Mouse (Mus musculus): ENCODE data around the gene Zfp36. TPM values are rescaled to one million over a fixed set of nuclear protein-coding genes. Genes with fewer than 3 reads are reported as not detected.

Zfp36 gene
- polyA plus RNA-seq, 1 experiment = not detected

- TF ChIP-seq CTCF (IDR thresholded peaks at IDR 0.05; ENCODE audit: insufficient read depth, low read depth, low read length) = no peak
- no peak for TF ChIP-seq POLR2A (IDR thresholded peaks at IDR 0.05; ENCODE audit: insufficient read depth, low read depth, low read length)
- 94% methylated on average over 20 of the region's 20 CpGs for WGBS
- H3K4me1 ChIP-seq (ENCODE audit: control insufficient read depth, insufficient read depth, low read length) = no peaks in the 10 kb centered on the region; the same call in 1 of the 2 replicates
- H3K4me3 ChIP-seq (ENCODE audit: insufficient read depth, low read depth, low read length) = no peak overlapping the region
- no peak overlapping the region for H3K27ac ChIP-seq (ENCODE audit: insufficient read depth, low read depth, low read length)
These were observed 18.3 kb downstream of the Zfp36 start for GRCm38 (mm10) chr7:28361647-28362341.

- WGBS = 93% methylated on average over 6 of the region's 6 CpGs
- Histone ChIP-seq H3K4me1 (ENCODE audit: control insufficient read depth, insufficient read depth, low read length) (no peaks in the 10 kb centered on the region; the same call in 1 of the 2 replicates), H3K27ac (ENCODE audit: insufficient read depth, low read depth, low read length) (no peak overlapping the region)
These were observed 19.8 kb downstream of the Zfp36 start for GRCm38 (mm10) chr7:28360291-28360690.

GRCm38 (mm10) chr7:28359854-28360253 is 20.2 kb downstream of the Zfp36 start:
- no peak for TF ChIP-seq POLR2A (IDR thresholded peaks at IDR 0.05; ENCODE audit: insufficient read depth, low read depth, low read length)
- TF ChIP-seq CTCF (IDR thresholded peaks at IDR 0.05; ENCODE audit: insufficient read depth, low read depth, low read length) = no peak
- no peak overlapping the region for H3K27ac ChIP-seq (ENCODE audit: insufficient read depth, low read depth, low read length)
- H3K4me1 ChIP-seq (ENCODE audit: control insufficient read depth, insufficient read depth, low read length) = no peaks in the 10 kb centered on the region; the same call in 1 of the 2 replicates
- H3K4me3 ChIP-seq (ENCODE audit: insufficient read depth, low read depth, low read length) = no peak overlapping the region
- 86% methylated on average over 10 of the region's 10 CpGs for WGBS

More at GRCm38 (mm10) chr7:28360291-28360690, 19.8 kb downstream of the Zfp36 start:
- H3K4me3 ChIP-seq (ENCODE audit: insufficient read depth, low read depth, low read length) = no peak overlapping the region
- TF ChIP-seq POLR2A (IDR thresholded peaks at IDR 0.05; ENCODE audit: insufficient read depth, low read depth, low read length) (no peak), CTCF (IDR thresholded peaks at IDR 0.05; ENCODE audit: insufficient read depth, low read depth, low read length) (no peak)

- Histone ChIP-seq H3K27ac (ENCODE audit: insufficient read depth, low read depth, low read length) (no peak overlapping the region), H3K4me3 (ENCODE audit: insufficient read depth, low read depth, low read length) (no peak overlapping the region), H3K4me1 (ENCODE audit: control insufficient read depth, insufficient read depth, low read length) (no peaks in the 10 kb centered on the region; the same call in 1 of the 2 replicates)
- TF ChIP-seq CTCF (IDR thresholded peaks at IDR 0.05; ENCODE audit: insufficient read depth, low read depth, low read length) (no peak), POLR2A (IDR thresholded peaks at IDR 0.05; ENCODE audit: insufficient read depth, low read depth, low read length) (no peak)
- 47% methylated on average over 7 of the region's 7 CpGs for WGBS
These were observed 21.6 kb downstream of the Zfp36 start for GRCm38 (mm10) chr7:28358431-28358830.

GRCm38 (mm10) chr7:28357984-28358383 is 22.1 kb downstream of the Zfp36 start:
- no peak overlapping the region for H3K27ac ChIP-seq (ENCODE audit: insufficient read depth, low read depth, low read length)
- WGBS = 10% methylated on average over 5 of the region's 5 CpGs

GRCm38 (mm10) chr7:28356981-28357380 is 23.1 kb downstream of the Zfp36 start:
- H3K27ac ChIP-seq (ENCODE audit: insufficient read depth, low read depth, low read length) = no peak overlapping the region
- no peak for TF ChIP-seq POLR2A (IDR thresholded peaks at IDR 0.05; ENCODE audit: insufficient read depth, low read depth, low read length)
- no peak for TF ChIP-seq CTCF (IDR thresholded peaks at IDR 0.05; ENCODE audit: insufficient read depth, low read depth, low read length)

More at GRCm38 (mm10) chr7:28357984-28358383, 22.1 kb downstream of the Zfp36 start:
- Histone ChIP-seq H3K4me3 (ENCODE audit: insufficient read depth, low read depth, low read length) (no peak overlapping the region), H3K4me1 (ENCODE audit: control insufficient read depth, insufficient read depth, low read length) (no peaks in the 10 kb centered on the region; the same call in 1 of the 2 replicates)
- TF ChIP-seq CTCF (IDR thresholded peaks at IDR 0.05; ENCODE audit: insufficient read depth, low read depth, low read length) (no peak), POLR2A (IDR thresholded peaks at IDR 0.05; ENCODE audit: insufficient read depth, low read depth, low read length) (no peak)

GRCm38 (mm10) chr7:28355221-28355620 is 24.8 kb downstream of the Zfp36 start:
- H3K4me1 ChIP-seq (ENCODE audit: control insufficient read depth, insufficient read depth, low read length) = peaks cover 3% of the 10 kb centered on the region; the same call in 1 of the 2 replicates
- WGBS = 93% methylated on average over 3 of the region's 3 CpGs
- no peak overlapping the region for H3K27ac ChIP-seq (ENCODE audit: insufficient read depth, low read depth, low read length)
- TF ChIP-seq POLR2A (IDR thresholded peaks at IDR 0.05; ENCODE audit: insufficient read depth, low read depth, low read length) (no peak), CTCF (IDR thresholded peaks at IDR 0.05; ENCODE audit: insufficient read depth, low read depth, low read length) (no peak)
- no peak overlapping the region for H3K4me3 ChIP-seq (ENCODE audit: insufficient read depth, low read depth, low read length)

More at GRCm38 (mm10) chr7:28356981-28357380, 23.1 kb downstream of the Zfp36 start:
- Histone ChIP-seq H3K4me3 (ENCODE audit: insufficient read depth, low read depth, low read length) (no peak overlapping the region), H3K4me1 (ENCODE audit: control insufficient read depth, insufficient read depth, low read length) (no peaks in the 10 kb centered on the region; the same call in 1 of the 2 replicates)
- 5% methylated on average over 5 of the region's 5 CpGs for WGBS

- H3K4me1 ChIP-seq (ENCODE audit: control insufficient read depth, insufficient read depth, low read length) = peaks cover 7% of the 10 kb centered on the region
- H3K27ac ChIP-seq (ENCODE audit: insufficient read depth, low read depth, low read length) = no peak overlapping the region
- no peak overlapping the region for H3K4me3 ChIP-seq (ENCODE audit: insufficient read depth, low read depth, low read length)
- WGBS = 88% methylated on average over 3 of the region's 3 CpGs
- no peak for TF ChIP-seq POLR2A (IDR thresholded peaks at IDR 0.05; ENCODE audit: insufficient read depth, low read depth, low read length)
- TF ChIP-seq CTCF (IDR thresholded peaks at IDR 0.05; ENCODE audit: insufficient read depth, low read depth, low read length) = no peak
These were observed 25.5 kb downstream of the Zfp36 start for GRCm38 (mm10) chr7:28354596-28354995.

GRCm38 (mm10) chr7:28354113-28354581 is 25.9 kb downstream of the Zfp36 start:
- Histone ChIP-seq H3K4me3 (ENCODE audit: insufficient read depth, low read depth, low read length) (no peak overlapping the region), H3K27ac (ENCODE audit: insufficient read depth, low read depth, low read length) (no peak overlapping the region), H3K4me1 (ENCODE audit: control insufficient read depth, insufficient read depth, low read length) (peaks cover 7% of the 10 kb centered on the region)
- WGBS = 88% methylated on average over 3 of the region's 3 CpGs
- TF ChIP-seq CTCF (IDR thresholded peaks at IDR 0.05; ENCODE audit: insufficient read depth, low read depth, low read length) = no peak
- TF ChIP-seq POLR2A (IDR thresholded peaks at IDR 0.05; ENCODE audit: insufficient read depth, low read depth, low read length) = no peak
